Mouse (Mus musculus): ENCODE results near the gene Gramd1c.

DNA sequence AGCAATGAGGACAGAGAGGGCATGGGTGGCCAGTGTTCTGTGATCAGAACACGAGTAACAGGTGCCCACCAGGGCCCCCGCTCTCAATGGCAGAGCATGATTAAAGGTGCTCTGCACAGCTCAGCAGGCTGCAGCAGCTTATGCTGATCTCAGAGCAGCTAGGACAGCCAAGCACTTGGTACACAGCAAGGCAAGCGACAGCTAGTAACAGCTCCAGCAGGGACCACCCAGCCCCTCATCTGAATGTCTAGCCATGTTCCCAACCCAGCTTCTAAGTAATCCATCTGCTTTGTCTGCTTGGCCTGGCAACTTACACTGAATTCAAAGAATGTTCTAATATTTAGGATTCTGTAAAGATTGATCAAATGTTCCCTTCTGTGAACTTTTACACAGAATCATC, 99.4 kb downstream of the Gramd1c start:
- TF ChIP-seq CTCF (IDR thresholded peaks at IDR 0.05; ENCODE audit: borderline replicate concordance, insufficient read depth, low read depth, low read length) = no peak
- TF ChIP-seq POLR2A (IDR thresholded peaks at IDR 0.05; ENCODE audit: borderline replicate concordance, insufficient read depth, low read length) = no peak

Data from cerebellum, adult 2 months (tissue).